Mouse (Mus musculus): ENCODE data around the gene Taf15. TPM values are rescaled to one million over a fixed set of nuclear protein-coding genes. Genes with fewer than 3 reads are reported as not detected.

Gene Taf15
- total and polyA plus RNA-seq, 2 experiments from 2014 or later: 9.6 to 18.2 TPM

- H3K9me3 ChIP-seq (ENCODE audit: low read length): no peaks in the 10 kb centered on the region
- no peak overlapping the region for H3K4me2 ChIP-seq (ENCODE audit: low read depth, low read length, poor library complexity, severe bottlenecking)
- no peak overlapping the region for H3K9ac ChIP-seq (replicated peaks; ENCODE audit: low read length, poor library complexity, severe bottlenecking)
- no peaks in the 10 kb centered on the region for H3K27me3 ChIP-seq (ENCODE audit: insufficient read depth, low read length)
- H3K4me3 ChIP-seq (ENCODE audit: low read depth, low read length): no peak overlapping the region
- no peak overlapping the region for H3K27ac ChIP-seq (ENCODE audit: low read depth, low read length)
- DNase-seq (ENCODE audit: low spot score): no peak
- ATAC-seq (ENCODE audit: low FRiP score): no peak
- 85% methylated on average over 10 of the region's 10 CpGs for WGBS
- no peaks in the 10 kb centered on the region for H3K4me1 ChIP-seq (ENCODE audit: insufficient read depth, low read length)
- no peaks in the 10 kb centered on the region for H3K36me3 ChIP-seq (ENCODE audit: insufficient read depth, low read length)
- TF ChIP-seq CTCF (IDR thresholded peaks at IDR 0.05): no peak
Observed at GRCm38 (mm10) chr11:83451281-83451680, 21.6 kb upstream of the Taf15 start.

- H3K9me3 ChIP-seq (ENCODE audit: low read length): no peaks in the 10 kb centered on the region
- H3K27me3 ChIP-seq (ENCODE audit: insufficient read depth, low read length): no peaks in the 10 kb centered on the region
- H3K4me3 ChIP-seq (ENCODE audit: low read depth, low read length): no peak overlapping the region
- no peak for ATAC-seq (ENCODE audit: low FRiP score)
- WGBS: 32% methylated on average over 4 of the region's 4 CpGs
- no peaks in the 10 kb centered on the region for H3K4me1 ChIP-seq (ENCODE audit: insufficient read depth, low read length)
- TF ChIP-seq CTCF (IDR thresholded peaks at IDR 0.05): no peak
- DNase-seq (ENCODE audit: low spot score): no peak
- H3K27ac ChIP-seq (ENCODE audit: low read depth, low read length): no peak overlapping the region
- H3K4me2 ChIP-seq (ENCODE audit: low read depth, low read length, poor library complexity, severe bottlenecking): no peak overlapping the region
- H3K36me3 ChIP-seq (ENCODE audit: insufficient read depth, low read length): no peaks in the 10 kb centered on the region
- H3K9ac ChIP-seq (replicated peaks; ENCODE audit: low read length, poor library complexity, severe bottlenecking): no peak overlapping the region
Observed at GRCm38 (mm10) chr11:83454548-83454947, 18.3 kb upstream of the Taf15 start.

GRCm38 (mm10) chr11:83455608-83456007 is 17.3 kb upstream of the Taf15 start:
- H3K27me3 ChIP-seq (ENCODE audit: insufficient read depth, low read length): no peaks in the 10 kb centered on the region
- no peak for DNase-seq (ENCODE audit: low spot score)
- no peak overlapping the region for H3K9ac ChIP-seq (replicated peaks; ENCODE audit: low read length, poor library complexity, severe bottlenecking)
- no peaks in the 10 kb centered on the region for H3K36me3 ChIP-seq (ENCODE audit: insufficient read depth, low read length)
- H3K4me2 ChIP-seq (ENCODE audit: low read depth, low read length, poor library complexity, severe bottlenecking): no peak overlapping the region
- H3K9me3 ChIP-seq (ENCODE audit: low read length): no peaks in the 10 kb centered on the region
- H3K4me3 ChIP-seq (ENCODE audit: low read depth, low read length): no peak overlapping the region
- 83% methylated on average over 3 of the region's 3 CpGs for WGBS
- ATAC-seq (ENCODE audit: low FRiP score): no peak
- no peaks in the 10 kb centered on the region for H3K4me1 ChIP-seq (ENCODE audit: insufficient read depth, low read length)
- no peak for TF ChIP-seq CTCF (IDR thresholded peaks at IDR 0.05)
- no peak overlapping the region for H3K27ac ChIP-seq (ENCODE audit: low read depth, low read length)

- Histone ChIP-seq H3K27ac (ENCODE audit: low read depth, low read length) (no peak overlapping the region), H3K9me3 (ENCODE audit: low read length) (no peaks in the 10 kb centered on the region), H3K4me3 (ENCODE audit: low read depth, low read length) (no peak overlapping the region), H3K4me2 (ENCODE audit: low read depth, low read length, poor library complexity, severe bottlenecking) (no peak overlapping the region), H3K36me3 (ENCODE audit: insufficient read depth, low read length) (no peaks in the 10 kb centered on the region), H3K9ac (replicated peaks; ENCODE audit: low read length, poor library complexity, severe bottlenecking) (no peak overlapping the region), H3K4me1 (ENCODE audit: insufficient read depth, low read length) (no peaks in the 10 kb centered on the region), H3K27me3 (ENCODE audit: insufficient read depth, low read length) (0 out of 2 replicates have a peak, but pooled peaks cover 3% of the 10 kb centered on the region)
- DNase-seq (ENCODE audit: low spot score) (no peak), ATAC-seq (ENCODE audit: low FRiP score) (no peak)
- WGBS: 21% methylated on average over 7 of the region's 7 CpGs
- no peak for TF ChIP-seq CTCF (IDR thresholded peaks at IDR 0.05)
Observed at GRCm38 (mm10) chr11:83457257-83457656, 15.6 kb upstream of the Taf15 start.

- WGBS: 55% methylated on average over 9 of the region's 9 CpGs
- Histone ChIP-seq H3K4me3 (ENCODE audit: low read depth, low read length) (no peak overlapping the region), H3K9me3 (ENCODE audit: low read length) (no peaks in the 10 kb centered on the region), H3K9ac (replicated peaks; ENCODE audit: low read length, poor library complexity, severe bottlenecking) (no peak overlapping the region), H3K36me3 (ENCODE audit: insufficient read depth, low read length) (no peaks in the 10 kb centered on the region), H3K4me1 (ENCODE audit: insufficient read depth, low read length) (no peaks in the 10 kb centered on the region), H3K4me2 (ENCODE audit: low read depth, low read length, poor library complexity, severe bottlenecking) (no peak overlapping the region), H3K27ac (ENCODE audit: low read depth, low read length) (no peak overlapping the region), H3K27me3 (ENCODE audit: insufficient read depth, low read length) (0 out of 2 replicates have a peak, but pooled peaks cover 3% of the 10 kb centered on the region)
- no peak for ATAC-seq (ENCODE audit: low FRiP score)
- no peak for TF ChIP-seq CTCF (IDR thresholded peaks at IDR 0.05)
- DNase-seq (ENCODE audit: low spot score): no peak
Observed at GRCm38 (mm10) chr11:83457912-83458601, 14.8 kb upstream of the Taf15 start.

- H3K4me3 ChIP-seq (ENCODE audit: low read depth, low read length): no peak overlapping the region
- no peaks in the 10 kb centered on the region for H3K36me3 ChIP-seq (ENCODE audit: insufficient read depth, low read length)
- no peak overlapping the region for H3K9ac ChIP-seq (replicated peaks; ENCODE audit: low read length, poor library complexity, severe bottlenecking)
- no peak overlapping the region for H3K27ac ChIP-seq (ENCODE audit: low read depth, low read length)
- no peak for ATAC-seq (ENCODE audit: low FRiP score)
- no peak for DNase-seq (ENCODE audit: low spot score)
- no peaks in the 10 kb centered on the region; the same call in 1 of the 2 replicates for H3K4me1 ChIP-seq (ENCODE audit: insufficient read depth, low read length)
- no peak for TF ChIP-seq CTCF (IDR thresholded peaks at IDR 0.05)
- H3K4me2 ChIP-seq (ENCODE audit: low read depth, low read length, poor library complexity, severe bottlenecking): no peak overlapping the region
- H3K9me3 ChIP-seq (ENCODE audit: low read length): no peaks in the 10 kb centered on the region
- H3K27me3 ChIP-seq (ENCODE audit: insufficient read depth, low read length): peaks cover 15% of the 10 kb centered on the region
- 45% methylated on average over 10 of the region's 10 CpGs for WGBS
Observed at GRCm38 (mm10) chr11:83461462-83462027, 11.3 kb upstream of the Taf15 start.
